Mouse (Mus musculus) liver, adult 2 months (tissue): ENCODE data around the gene Tbc1d19.

ENCODE experiments used
- CTCF ChIP-seq: fragments of 200-500 bp; IDR thresholded peaks from 2 replicates; pipeline ENCODE4 v1.5.1; 2011; ENCODE audit warnings: low read depth, low read length, control low read depth
- POLR2A ChIP-seq: fragments of 200-500 bp; IDR thresholded peaks from 2 replicates; pipeline ENCODE4 v1.6.1; 2011; ENCODE audit warnings: low read length, control low read depth; ENCODE audit not compliant: insufficient read depth; ENCODE audit errors: extremely low read depth

DNA sequence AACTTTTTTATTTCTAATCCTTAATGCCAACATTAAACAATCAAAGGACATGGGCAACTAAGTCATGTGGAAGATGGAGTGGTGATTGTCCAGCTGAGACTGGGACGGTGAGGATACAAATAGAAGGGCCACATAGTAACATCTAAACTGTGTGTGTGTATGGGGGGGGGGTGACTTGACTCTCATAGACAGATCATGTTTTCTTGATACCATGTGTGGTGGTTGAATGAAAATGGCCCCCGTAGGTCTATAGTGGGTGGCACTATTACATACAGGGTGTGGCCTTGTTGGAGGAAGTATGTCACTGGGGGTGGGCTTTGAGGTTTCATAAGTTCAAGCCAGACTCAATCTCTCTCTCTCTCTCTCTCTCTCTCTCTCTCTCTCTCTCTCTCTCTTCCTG, 124.6 kb downstream of the Tbc1d19 start:
- TF ChIP-seq CTCF (no peak), POLR2A (no peak)
